Mouse (Mus musculus) CD8-positive naive resting alpha-beta T cell, adult 2 months (primary cell): ENCODE results near the gene Serbp1.
"Not testable (repeated sequence)": the region's sequence is repeated elsewhere in the genome, so short reads cannot be mapped to it uniquely, and the experiment has no call there.

Experiments used
- DNase-seq, 2 experiments: peaks; one replicate each; pipeline ENCODE4 v3.0.0; 2022; ENCODE audit warnings: low read depth in 2 of 2, low spot score in 2 of 2

Gene Serbp1

GRCm38 (mm10) chr6:67237977-67238376 is at the start of gene Serbp1:
Gene Serbp1, plus strand, starts transcription at chr6:67238176.
- no peak for DNase-seq

GRCm38 (mm10) chr6:67193591-67193990 is 44.4 kb upstream of the Serbp1 start:
- DNase-seq = no peak

- no peak for DNase-seq
These were observed 43.4 kb upstream of the Serbp1 start for GRCm38 (mm10) chr6:67194606-67195005.

- DNase-seq = no peak
These were observed 42.8 kb upstream of the Serbp1 start for GRCm38 (mm10) chr6:67195148-67195611.

GRCm38 (mm10) chr6:67196821-67197220 is 41.2 kb upstream of the Serbp1 start:
- no peak for DNase-seq

GRCm38 (mm10) chr6:67198085-67198484 is 39.9 kb upstream of the Serbp1 start:
- no peak for DNase-seq

GRCm38 (mm10) chr6:67200715-67201322 is 37.2 kb upstream of the Serbp1 start:
- DNase-seq = no peak

- no peak for DNase-seq
These were observed 32.6 kb upstream of the Serbp1 start for GRCm38 (mm10) chr6:67205081-67206037.

- no peak for DNase-seq
These were observed 25.6 kb upstream of the Serbp1 start for GRCm38 (mm10) chr6:67212362-67212761.

- DNase-seq = no peak
These were observed 24.4 kb upstream of the Serbp1 start for GRCm38 (mm10) chr6:67213429-67214098.

- DNase-seq = no peak
These were observed 20.6 kb upstream of the Serbp1 start for GRCm38 (mm10) chr6:67217402-67217801.

- no peak for DNase-seq
These were observed 20.1 kb upstream of the Serbp1 start for GRCm38 (mm10) chr6:67217846-67218245.

- DNase-seq = no peak
These were observed 19.4 kb upstream of the Serbp1 start for GRCm38 (mm10) chr6:67218566-67218965.

GRCm38 (mm10) chr6:67219931-67220330 is 18.0 kb upstream of the Serbp1 start:
- not testable (repeated sequence) for DNase-seq

- no peak for DNase-seq
These were observed 17.2 kb upstream of the Serbp1 start for GRCm38 (mm10) chr6:67220731-67221130.

- no peak for DNase-seq
These were observed 14.9 kb upstream of the Serbp1 start for GRCm38 (mm10) chr6:67223082-67223481.

GRCm38 (mm10) chr6:67223499-67223898 is 14.5 kb upstream of the Serbp1 start:
- no peak for DNase-seq

GRCm38 (mm10) chr6:67226286-67226685 is 11.7 kb upstream of the Serbp1 start:
- DNase-seq = no peak

GRCm38 (mm10) chr6:67228459-67229107 is 9.4 kb upstream of the Serbp1 start:
- no peak for DNase-seq

GRCm38 (mm10) chr6:67229521-67229920 is 8.5 kb upstream of the Serbp1 start:
- DNase-seq = no peak

GRCm38 (mm10) chr6:67229922-67230518 is 8.0 kb upstream of the Serbp1 start:
- DNase-seq = no peak
